Mouse (Mus musculus) stomach, embryonic 15.5 days (tissue): Measurements from ENCODE around the gene 1810009A15Rik. TPM values are rescaled to one million over a fixed set of nuclear protein-coding genes. Genes with fewer than 3 reads are reported as not detected.
A peak's percentile ranks its signal among the peaks of the same experiment; 100 is the strongest.
"Not testable (repeated sequence)": the region's sequence is repeated elsewhere in the genome, so short reads cannot be mapped to it uniquely, and the experiment has no call there.

ENCODE experiments used
- ATAC-seq: fragments of 200-750 bp; cut with Nextera tagmentation; 2 replicates; pipeline ENCODE4 v1.8.0; 2017; ENCODE audit warnings: low read depth, moderate number of reproducible peaks, moderate TSS enrichment; ENCODE audit not compliant: insufficient read depth, low FRiP score
- H3K27ac ChIP-seq: fragments of 300-500 bp; sonication (generic); 2 replicates; pipeline ENCODE4 v1.5.1; 2015; ENCODE audit warnings: mild to moderate bottlenecking, inconsistent platforms
- H3K27me3 ChIP-seq: fragments of 300-500 bp; sonication (generic); replicated peaks from 2 replicates; pipeline ENCODE4 v1.6.1; 2015; ENCODE audit warnings: inconsistent platforms
- H3K36me3 ChIP-seq: fragments of 300-500 bp; sonication (generic); 2 replicates; pipeline ENCODE4 v1.6.1; 2015; ENCODE audit warnings: inconsistent platforms
- H3K4me1 ChIP-seq: fragments of 300-500 bp; sonication (generic); 2 replicates; pipeline ENCODE4 v1.6.1; 2015; ENCODE audit warnings: inconsistent platforms
- H3K4me2 ChIP-seq: fragments of 300-500 bp; sonication (generic); 2 replicates; pipeline ENCODE4 v1.6.1; 2015; ENCODE audit warnings: mild to moderate bottlenecking, inconsistent platforms
- H3K4me3 ChIP-seq: fragments of 300-500 bp; sonication (generic); replicated peaks from 2 replicates; pipeline ENCODE4 v1.5.1; 2015; ENCODE audit warnings: inconsistent platforms
- H3K9ac ChIP-seq: fragments of 300-500 bp; sonication (generic); 2 replicates; pipeline ENCODE4 v1.6.1; 2015; ENCODE audit warnings: inconsistent platforms
- H3K9me3 ChIP-seq: fragments of 300-500 bp; sonication (generic); 2 replicates; pipeline ENCODE4 v1.6.1; 2016; ENCODE audit warnings: inconsistent platforms
- WGBS: fragments of 180-500 bp; shearing (Covaris S2); methylation state at CpG from one replicate; pipeline ENCODE4 v1.1.7; 2015; 5-methylcytosine and 5-hydroxymethylcytosine counted together
- polyA plus RNA-seq: library from polyadenylated mRNA; unstranded; fragments of >200 nt; fragmentation: Nextera tagmentation; extraction: Ambion mirVana; gene quantifications from 2 replicates; pipeline ENCODE4 v1.2.1, GENCODE M21; 2015

Gene 1810009A15Rik
- polyA plus RNA-seq, 1 experiment from 2014 or later = 82.9 TPM

DNA sequence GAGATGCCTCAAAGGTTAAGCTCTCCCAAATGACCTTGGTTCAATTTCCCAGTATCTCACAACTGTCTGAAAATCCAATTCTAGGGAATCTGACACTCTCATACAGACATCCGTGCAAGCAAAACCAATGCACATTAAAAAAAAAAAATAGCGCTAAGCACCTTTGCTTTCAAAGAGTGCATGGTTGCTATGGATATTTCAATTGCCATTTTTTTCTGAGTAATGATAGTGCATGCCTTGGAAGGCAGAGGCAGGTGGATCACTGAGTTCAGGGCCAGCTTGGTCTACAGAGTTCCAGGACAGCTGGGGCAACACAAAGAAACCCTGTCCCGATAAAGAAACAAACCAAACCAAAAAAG, 7.6 kb upstream of the 1810009A15Rik start:
- H3K4me3 ChIP-seq = peak overlapping the region; percentile 68
- peaks cover 9% of the 10 kb centered on the region; the same call in 1 of the 2 replicates for H3K36me3 ChIP-seq
- no peaks in the 10 kb centered on the region for H3K9me3 ChIP-seq
- H3K4me1 ChIP-seq = peaks cover 9% of the 10 kb centered on the region; the same call in 1 of the 2 replicates
- peak overlapping the region; percentile 89; the same call in 1 of the 2 replicates for H3K9ac ChIP-seq
- ATAC-seq = no peak
- H3K4me2 ChIP-seq = peak overlapping the region; percentile 72
- WGBS = 13% methylated on average over 3 of the region's 3 CpGs
- H3K27me3 ChIP-seq = no peaks in the 10 kb centered on the region
- no peak overlapping the region for H3K27ac ChIP-seq

GRCm38 (mm10) chr19:8883616-8884015, 5.0 kb upstream of the 1810009A15Rik start, which contains the start of the genes Lbhd1 and Gm49403:
Lbhd1 (plus strand) TSS chr19:8883732.
Gm49403 (plus strand) TSS chr19:8883930.
- Histone ChIP-seq H3K27ac (no peak within 1 kb of the TSS), H3K27me3 (no peaks in the 10 kb centered on the region), H3K4me2 (no peak within 1 kb of the TSS), H3K9me3 (no peaks in the 10 kb centered on the region), H3K36me3 (no peaks in the 10 kb centered on the region), H3K4me1 (peaks cover 9% of the 10 kb centered on the region; the same call in 1 of the 2 replicates), H3K4me3 (no peak within 1 kb of the TSS), H3K9ac (no peak within 1 kb of the TSS)
- 83% methylated on average over 3 of the region's 3 CpGs for WGBS
- ATAC-seq = no peak

DNA sequence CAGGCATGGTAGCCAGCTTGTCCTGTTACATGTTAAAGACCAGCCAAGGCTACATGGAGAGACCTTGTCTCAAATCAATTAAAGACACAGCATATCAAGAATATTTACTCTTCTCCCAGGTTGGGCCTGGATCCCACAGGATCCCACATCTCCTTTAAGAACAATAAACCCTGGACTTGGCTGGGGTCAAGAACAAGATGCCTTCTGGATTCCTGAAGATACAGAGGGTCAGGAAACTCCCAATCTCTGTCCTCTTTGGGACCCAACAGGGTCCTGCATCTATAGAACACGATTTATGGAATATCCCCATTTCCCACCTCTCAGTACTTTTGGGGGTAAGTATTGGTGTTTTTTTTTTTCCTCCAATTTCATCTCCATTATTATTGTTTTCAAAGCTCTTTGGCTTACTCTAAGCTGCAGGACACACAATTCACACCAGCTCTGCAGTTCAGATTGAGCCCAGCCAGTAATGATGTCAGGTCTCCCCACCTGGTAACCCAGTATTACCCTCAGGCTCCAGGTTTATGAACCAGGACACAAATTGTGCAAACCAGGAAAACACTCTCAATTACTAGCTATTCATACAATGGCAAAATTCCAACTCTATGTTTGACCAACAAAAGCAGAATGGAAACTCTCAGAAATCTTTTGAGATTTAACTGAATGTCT, 1.6 kb upstream of the 1810009A15Rik start:
- Histone ChIP-seq H3K27me3 (no peaks in the 10 kb centered on the region), H3K4me1 (peaks cover 6% of the 10 kb centered on the region; the same call in 1 of the 2 replicates), H3K36me3 (0 out of 2 replicates have a peak, but pooled peaks cover 4% of the 10 kb centered on the region), H3K9ac (no peak overlapping the region), H3K4me2 (0 out of 2 replicates have a peak overlapping the region, but pooled peaks have one; percentile 57), H3K4me3 (no peak overlapping the region), H3K27ac (peak overlapping the region; percentile 80), H3K9me3 (no peaks in the 10 kb centered on the region)
- ATAC-seq = no peak
- 43% methylated on average over 1 of the region's 1 CpGs for WGBS

- peaks cover 6% of the 10 kb centered on the region; the same call in 1 of the 2 replicates for H3K4me1 ChIP-seq
- peak overlapping the region; percentile 80 for H3K27ac ChIP-seq
- 0 out of 2 replicates have a peak, but pooled peaks cover 4% of the 10 kb centered on the region for H3K36me3 ChIP-seq
- peak overlapping the region; percentile 55; the same call in 1 of the 2 replicates for H3K9ac ChIP-seq
- no peaks in the 10 kb centered on the region for H3K9me3 ChIP-seq
- 13% methylated on average over 19 of the region's 19 CpGs for WGBS
- peak overlapping the region; percentile 57 for H3K4me2 ChIP-seq
- no peak for ATAC-seq
- no peaks in the 10 kb centered on the region for H3K27me3 ChIP-seq
- peak overlapping the region; percentile 59 for H3K4me3 ChIP-seq
Observed at GRCm38 (mm10) chr19:8887585-8888463, 829 bp upstream of the 1810009A15Rik start.

- Histone ChIP-seq H3K4me2 (peak within 1 kb of the TSS; percentile 65), H3K4me1 (peaks cover 30% of the 10 kb centered on the region), H3K4me3 (peak within 1 kb of the TSS; percentile 90), H3K9ac (peak within 1 kb of the TSS; percentile 95), H3K36me3 (peaks cover 16% of the 10 kb centered on the region), H3K27me3 (no peaks in the 10 kb centered on the region), H3K27ac (peak within 1 kb of the TSS; percentile 86), H3K9me3 (no peaks in the 10 kb centered on the region)
- peak; percentile 54 for ATAC-seq
- 2% methylated on average over 54 of the region's 54 CpGs for WGBS
Observed at GRCm38 (mm10) chr19:8892829-8893766, 4.4 kb downstream of the 1810009A15Rik start, which contains the start of gene Ints5. Ints5 (plus strand) TSS chr19:8893005.

DNA sequence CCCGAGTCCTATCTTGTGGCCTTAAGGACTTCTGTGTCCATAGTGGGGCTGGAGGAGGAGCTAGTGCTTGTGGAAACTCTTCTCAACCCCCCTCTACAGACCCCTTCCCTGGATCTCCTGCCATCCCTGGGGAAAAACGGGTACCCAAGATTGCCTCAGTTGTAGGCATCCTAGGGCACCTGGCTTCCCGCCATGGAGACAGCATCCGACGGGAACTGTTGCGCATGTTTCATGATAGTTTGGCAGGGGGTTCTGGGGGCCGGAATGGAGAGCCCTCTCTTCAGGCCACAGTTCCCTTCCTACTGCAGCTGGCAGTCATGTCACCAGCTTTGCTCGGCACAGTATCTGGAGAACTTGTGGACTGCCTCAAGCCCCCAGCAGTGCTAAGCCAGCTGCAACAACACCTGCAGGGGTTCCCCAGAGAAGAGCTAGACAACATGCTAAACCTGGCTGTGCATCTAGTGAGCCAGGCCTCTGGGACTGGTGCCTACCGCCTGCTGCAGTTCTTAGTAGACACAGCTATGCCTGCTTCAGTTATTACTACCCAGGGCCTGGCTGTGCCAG, 6.8 kb downstream of the 1810009A15Rik start:
- Histone ChIP-seq H3K36me3 (peaks cover 15% of the 10 kb centered on the region), H3K4me3 (no peak overlapping the region), H3K9ac (no peak overlapping the region), H3K27ac (no peak overlapping the region), H3K9me3 (no peaks in the 10 kb centered on the region), H3K27me3 (no peaks in the 10 kb centered on the region), H3K4me2 (no peak overlapping the region), H3K4me1 (peaks cover 33% of the 10 kb centered on the region)
- WGBS = 89% methylated on average over 9 of the region's 9 CpGs
- ATAC-seq = no peak

- H3K27ac ChIP-seq, H3K4me3 ChIP-seq, H3K9me3 ChIP-seq, H3K27me3 ChIP-seq, H3K4me2 ChIP-seq, ATAC-seq, H3K9ac ChIP-seq: not testable (repeated sequence)
- H3K36me3 ChIP-seq = peaks cover 13% of the 10 kb centered on the region
- H3K4me1 ChIP-seq = peaks cover 33% of the 10 kb centered on the region
- WGBS = 83% methylated on average over 5 of the region's 5 CpGs
Observed at GRCm38 (mm10) chr19:8896231-8896630, 7.6 kb downstream of the 1810009A15Rik start.

DNA sequence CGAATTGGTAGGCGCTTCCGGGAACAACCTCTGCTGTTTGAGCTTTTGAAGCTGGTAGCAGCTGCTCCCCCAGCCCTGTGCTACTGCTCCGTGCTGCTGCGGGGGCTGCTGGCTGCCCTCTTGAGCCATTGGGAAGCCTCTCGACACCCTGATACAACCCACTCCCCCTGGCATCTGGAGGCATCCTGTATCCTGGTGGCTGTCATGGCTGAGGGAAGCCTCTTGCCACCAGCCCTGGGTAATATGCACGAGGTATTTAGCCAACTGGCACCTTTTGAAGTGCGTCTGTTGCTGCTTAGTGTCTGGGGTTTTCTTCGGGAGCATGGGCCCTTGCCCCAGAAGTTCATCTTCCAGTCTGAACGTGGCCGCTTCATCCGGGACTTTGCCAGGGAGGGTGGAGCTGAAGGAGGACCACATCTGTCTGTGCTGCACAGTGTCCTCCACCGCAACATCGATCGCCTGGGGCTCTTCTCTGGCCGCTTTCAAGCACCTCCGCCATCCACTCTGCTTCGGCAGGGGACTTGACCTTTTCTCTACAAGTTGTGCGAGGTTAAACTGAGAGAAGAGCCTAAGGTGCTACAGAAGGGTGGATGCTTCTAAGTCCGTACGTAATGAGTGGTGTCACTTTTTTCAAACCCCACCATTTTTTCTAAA, 8.7 kb downstream of the 1810009A15Rik start:
- H3K9me3 ChIP-seq, H3K27me3 ChIP-seq: not testable (repeated sequence)
- H3K4me2 ChIP-seq = peak overlapping the region; percentile 60
- ATAC-seq = peak; percentile 28
- H3K4me3 ChIP-seq = peak overlapping the region; percentile 66
- peaks cover 33% of the 10 kb centered on the region for H3K4me1 ChIP-seq
- 22% methylated on average over 21 of the region's 21 CpGs for WGBS
- peaks cover 17% of the 10 kb centered on the region for H3K36me3 ChIP-seq
- peak overlapping the region; percentile 55 for H3K9ac ChIP-seq
- peak overlapping the region; percentile 91 for H3K27ac ChIP-seq

- Histone ChIP-seq H3K4me1 (peaks cover 33% of the 10 kb centered on the region), H3K4me3 (peak within 1 kb of the TSS; percentile 66), H3K9me3 (no peaks in the 10 kb centered on the region), H3K36me3 (peaks cover 21% of the 10 kb centered on the region), H3K4me2 (peak within 1 kb of the TSS; percentile 69), H3K9ac (peak within 1 kb of the TSS; percentile 84), H3K27ac (peak within 1 kb of the TSS; percentile 92), H3K27me3 (no peaks in the 10 kb centered on the region)
- under 1% methylated on average over 53 of the region's 53 CpGs for WGBS
- peak; percentile 99 for ATAC-seq
Observed at GRCm38 (mm10) chr19:8897865-8898495, 9.3 kb downstream of the 1810009A15Rik start, which contains the start of gene Ganab. Ganab (plus strand) TSS chr19:8898071.

DNA sequence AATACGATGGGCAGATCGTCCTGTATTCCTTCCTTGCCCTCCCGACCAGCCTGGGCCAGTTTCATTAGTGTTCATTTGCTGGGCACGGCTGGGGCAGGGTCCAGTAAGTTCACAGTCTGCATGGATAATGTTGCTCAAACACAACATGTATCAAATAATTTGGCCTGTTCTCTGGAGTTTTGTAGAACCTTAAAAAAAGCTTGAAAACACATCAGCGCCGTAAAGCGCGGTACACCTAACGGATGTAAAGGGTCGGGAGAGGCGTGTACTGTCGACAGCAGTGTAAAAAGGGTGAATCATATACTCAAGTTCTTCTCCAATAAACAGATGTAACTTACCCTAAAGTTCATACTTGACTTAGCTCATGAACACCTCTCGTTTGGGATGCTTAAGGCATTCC, 9.9 kb downstream of the 1810009A15Rik start:
- peaks cover 32% of the 10 kb centered on the region for H3K4me1 ChIP-seq
- 3% methylated on average over 13 of the region's 13 CpGs for WGBS
- H3K9me3 ChIP-seq = no peaks in the 10 kb centered on the region
- no peak for ATAC-seq
- peaks cover 25% of the 10 kb centered on the region for H3K36me3 ChIP-seq
- peak overlapping the region; percentile 66 for H3K4me3 ChIP-seq
- H3K4me2 ChIP-seq = peak overlapping the region; percentile 69
- no peaks in the 10 kb centered on the region for H3K27me3 ChIP-seq
- peak overlapping the region; percentile 84 for H3K9ac ChIP-seq
- H3K27ac ChIP-seq = peak overlapping the region; percentile 92
